Mouse (Mus musculus) heart, adult 8-10 months (tissue): ENCODE measurements at regions not wholly inside any gene's neighbourhood (a gene's known extent, or its start where the extent isn't known, plus 50 kb on each side); places are given as distances from the start of the nearest gene placed in this dataset.
A peak's percentile ranks its signal among the peaks of the same experiment; 100 is the strongest.

Experiments used
- DNase-seq: peaks from one replicate; pipeline ENCODE4 v3.0.0; 2022; ENCODE audit warnings: low spot score

GRCm38 (mm10) chr10:44945205-44945725 lies 121.7 kb upstream of the Prep start:
- DNase-seq = no peak

DNA sequence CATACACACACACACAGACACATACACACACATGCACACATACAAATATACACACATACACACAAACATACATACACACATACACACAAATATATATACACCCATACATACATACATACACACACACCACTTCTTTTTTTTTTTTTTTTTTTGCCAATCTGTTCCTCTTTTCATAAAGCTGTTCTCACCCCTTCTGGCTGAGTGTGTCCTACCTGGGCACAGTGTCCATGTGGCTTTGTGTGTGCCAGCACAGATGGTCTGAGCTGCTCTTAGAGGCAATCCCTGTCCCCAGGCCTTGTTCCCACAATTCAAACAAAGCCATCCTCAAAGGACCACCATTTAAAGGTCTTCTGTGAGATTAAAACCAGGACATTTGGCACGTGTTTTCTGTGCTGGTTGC lies 127.6 kb upstream of the Prep start:
- DNase-seq = no peak

GRCm38 (mm10) chr10:44936976-44937500 lies 130.0 kb upstream of the Prep start:
- no peak for DNase-seq

- DNase-seq = no peak
Observed at GRCm38 (mm10) chr10:44930796-44931195, 136.2 kb upstream of the Prep start.

- no peak for DNase-seq
Observed at GRCm38 (mm10) chr10:44913751-44914388, 153.1 kb upstream of the Prep start.

DNA sequence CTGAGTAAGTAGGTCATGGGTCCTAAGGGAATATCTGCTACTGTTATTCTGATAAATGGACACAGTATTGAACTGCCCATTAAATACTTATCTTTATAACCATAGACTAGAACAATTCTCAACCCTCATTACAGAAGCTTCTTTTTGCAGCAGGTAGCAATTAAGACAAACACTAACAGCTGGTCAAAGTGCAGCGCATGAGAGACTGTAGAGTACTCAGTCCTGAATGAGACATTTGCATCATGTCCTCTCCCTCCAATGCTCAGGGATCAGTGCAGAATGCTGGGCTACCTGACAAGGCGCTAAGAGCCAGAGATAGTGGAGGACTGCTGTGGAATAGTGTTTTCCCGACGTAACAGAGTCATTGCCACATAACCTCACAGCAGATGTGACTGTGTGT lies 162.5 kb upstream of the Prep start:
- DNase-seq = no peak

DNA sequence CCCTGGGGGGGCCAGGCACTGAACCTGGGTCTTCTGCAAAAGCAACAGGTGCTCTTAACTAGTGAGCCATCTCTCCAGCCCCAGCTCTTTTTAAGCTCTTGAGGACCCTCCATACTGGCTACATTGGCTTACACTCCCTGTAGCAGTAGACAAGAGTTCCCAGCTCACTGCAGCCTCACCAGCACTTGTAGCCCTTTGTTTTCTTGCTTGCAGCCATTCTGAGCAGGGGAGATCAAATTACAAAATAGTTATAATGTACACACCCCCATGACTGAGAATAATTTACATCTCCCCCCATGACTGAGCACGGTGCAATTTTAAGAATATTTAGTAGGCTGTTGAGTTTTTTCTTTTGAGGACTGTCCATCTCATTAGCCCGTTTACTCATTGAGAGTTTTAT lies 165.8 kb upstream of the Prep start:
- DNase-seq = no peak

GRCm38 (mm10) chr10:44892124-44892523 lies 174.9 kb upstream of the Prep start:
- DNase-seq = no peak

- DNase-seq = no peak
Observed at GRCm38 (mm10) chr10:44887081-44887683, 179.8 kb upstream of the Prep start.

DNA sequence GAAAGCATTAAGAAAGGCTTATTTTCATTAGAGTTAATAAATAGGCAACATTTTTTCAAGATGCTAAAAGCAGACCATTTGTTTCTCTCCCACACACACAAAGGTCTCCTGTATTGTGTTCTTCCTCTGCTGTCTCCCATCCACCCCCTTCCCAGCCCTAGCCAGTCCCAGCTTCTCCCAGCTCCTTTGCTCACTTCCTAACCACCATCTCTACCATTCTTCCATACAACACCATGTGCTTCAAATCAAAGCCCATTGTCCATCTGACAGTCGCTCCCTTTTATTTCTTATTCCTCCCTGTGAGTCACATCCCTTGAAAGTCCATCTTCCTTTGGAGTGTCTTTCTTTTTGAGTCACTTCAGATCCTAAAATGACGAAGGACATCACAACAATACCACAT lies 185.0 kb upstream of the Prep start:
- DNase-seq = peak; percentile 6

DNA sequence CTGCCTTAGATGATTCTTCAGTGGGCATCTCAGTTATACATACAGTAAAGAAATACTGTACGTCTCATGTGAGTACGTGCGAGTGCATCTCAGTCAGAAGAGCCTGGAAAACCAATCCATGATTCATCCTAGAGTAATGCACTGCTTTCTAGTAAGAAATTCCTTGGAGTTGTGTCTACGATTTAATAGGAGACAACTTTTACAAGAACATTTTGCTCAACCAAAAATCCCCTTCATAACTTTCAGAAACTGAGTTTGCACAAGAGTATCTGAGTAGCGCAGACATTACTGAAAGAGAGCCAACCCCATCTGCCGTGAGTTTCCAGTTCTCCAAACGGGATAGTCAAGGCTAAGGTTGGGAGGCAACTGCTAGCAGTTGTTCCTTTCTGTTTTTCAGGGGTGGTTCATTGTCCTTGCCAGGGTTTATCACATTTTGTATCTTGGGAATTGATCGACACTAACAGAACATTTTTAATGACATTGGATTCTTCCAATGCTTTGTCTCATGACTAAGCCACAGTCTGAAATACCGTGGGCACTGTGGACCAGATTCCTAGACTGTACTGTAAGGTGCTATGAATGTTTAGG lies 189.8 kb upstream of the Prep start:
- DNase-seq = no peak

GRCm38 (mm10) chr10:44873642-44874285 lies 193.2 kb upstream of the Prep start:
- no peak for DNase-seq

GRCm38 (mm10) chr10:44864191-44864747 lies 202.7 kb upstream of the Prep start:
- no peak for DNase-seq

- DNase-seq = no peak
Observed at GRCm38 (mm10) chr10:44862360-44862674, 204.7 kb upstream of the Prep start.

DNA sequence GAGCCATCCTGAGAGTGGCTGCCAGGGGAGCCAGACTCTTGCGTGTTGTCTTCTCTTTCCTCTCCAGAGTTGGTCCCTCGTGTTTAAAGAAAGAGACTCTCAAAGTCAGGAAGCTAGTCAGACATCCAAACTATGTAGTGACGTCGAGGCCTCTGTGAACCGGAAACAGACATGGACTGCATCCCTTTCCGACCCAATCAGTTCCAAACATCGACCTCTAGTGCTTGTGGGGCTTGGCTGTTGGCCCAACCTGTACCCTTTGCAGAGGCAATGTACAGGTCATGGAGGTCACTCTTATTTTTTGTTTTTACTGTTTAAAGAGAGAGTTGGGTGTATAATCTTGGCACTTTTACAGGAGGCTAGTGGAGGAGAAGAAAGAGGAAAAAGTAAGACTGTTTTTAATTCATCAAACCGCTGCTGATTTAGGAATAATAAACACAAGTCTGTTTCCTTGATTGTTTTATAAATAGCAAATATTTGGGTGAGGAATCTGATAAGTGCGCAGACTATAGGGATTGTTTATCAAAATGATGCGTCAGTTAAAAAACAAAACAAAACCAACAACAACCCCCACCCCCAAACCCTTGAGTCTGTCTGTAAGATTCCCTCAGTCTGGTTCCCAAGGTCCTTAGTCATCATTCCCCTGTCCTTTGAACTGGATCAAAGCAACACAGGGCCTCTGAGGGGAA lies 205.2 kb upstream of the Prep start:
- peak; percentile 26 for DNase-seq

- no peak for DNase-seq
Observed at GRCm38 (mm10) chr10:44857444-44857843, 209.6 kb upstream of the Prep start.

DNA sequence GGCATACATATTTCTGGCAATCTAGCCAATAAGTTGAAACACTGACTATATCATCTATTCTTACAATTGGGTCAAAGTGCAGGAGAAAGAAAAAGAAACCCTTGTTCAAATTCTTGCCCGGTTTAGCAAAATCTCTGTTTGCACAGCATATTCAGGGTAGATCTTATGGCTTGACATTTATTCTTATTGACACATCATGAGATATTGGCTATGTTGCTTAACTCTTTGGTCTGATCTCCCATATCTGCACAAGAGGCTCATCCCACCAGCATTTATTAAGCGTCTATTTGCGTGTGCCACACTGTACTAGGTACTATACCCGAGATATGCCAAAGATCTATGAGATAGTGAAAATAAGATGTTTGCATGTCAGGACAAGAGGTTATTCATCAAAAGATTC lies 212.9 kb upstream of the Prep start:
- no peak for DNase-seq

- DNase-seq = no peak
Observed at GRCm38 (mm10) chr10:44849016-44849415, 218.0 kb upstream of the Prep start.

- DNase-seq = no peak
Observed at GRCm38 (mm10) chr10:44846765-44847164, 220.2 kb upstream of the Prep start.

DNA sequence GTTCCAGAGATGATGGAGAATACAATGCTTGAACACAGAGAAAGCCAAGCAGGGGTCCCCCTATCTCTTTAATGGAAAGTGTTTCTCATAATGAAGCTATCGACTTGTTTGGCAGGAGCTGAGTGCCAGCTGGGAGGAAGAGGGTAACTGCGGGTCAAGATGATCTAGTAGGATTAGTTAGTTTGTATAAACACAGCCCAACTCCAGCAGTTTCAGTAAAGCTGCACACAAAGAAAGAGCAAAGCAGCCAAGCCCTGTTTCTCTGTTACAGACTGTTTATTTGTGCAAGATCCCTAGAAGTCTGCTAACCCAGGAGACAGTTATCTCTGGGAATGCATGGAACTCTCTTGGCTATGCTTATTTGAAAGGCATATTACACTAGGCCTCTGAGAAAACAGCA lies 220.9 kb upstream of the Prep start:
- no peak for DNase-seq

DNA sequence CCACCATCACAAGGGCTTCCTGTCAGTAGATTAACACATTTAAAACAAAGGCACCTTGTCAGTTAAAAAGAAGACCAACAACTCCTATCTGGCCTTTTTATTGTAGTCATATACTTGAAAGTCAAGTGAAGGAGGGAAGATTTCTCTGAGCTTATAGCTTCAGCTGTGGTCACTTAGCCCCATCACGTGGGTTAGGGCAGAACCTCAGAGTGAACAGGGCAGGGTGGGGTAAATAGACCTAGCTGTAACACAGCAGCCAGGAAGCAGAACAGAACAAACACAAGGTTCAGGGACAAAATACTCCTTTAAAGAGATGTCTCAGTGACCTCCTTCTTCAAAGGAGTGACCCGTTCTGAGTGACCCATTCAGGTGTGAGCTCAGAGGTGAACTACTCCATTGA lies 226.6 kb upstream of the Prep start:
- DNase-seq = no peak

- no peak for DNase-seq
Observed at GRCm38 (mm10) chr10:44832455-44832854, 234.5 kb upstream of the Prep start.
